Mouse (Mus musculus): ENCODE measurements around the gene 1700125H20Rik.

GRCm38 (mm10) chr11:85184082-85184481 lies 13.9 kb downstream of the 1700125H20Rik start:
- TF ChIP-seq POLR2A (IDR thresholded peaks at IDR 0.05; ENCODE audit: borderline replicate concordance, extremely low read depth, insufficient read depth, insufficient read length, poor library complexity, severe bottlenecking) (no peak), CTCF (IDR thresholded peaks at IDR 0.05; ENCODE audit: borderline replicate concordance, extremely low read depth, insufficient read depth, insufficient read length) (peak; percentile 39; the same call in 1 of the 2 replicates)

All from brain, embryonic 14.5 days (tissue).